Mouse (Mus musculus): Measurements from ENCODE around the gene Ackr2. TPM values are rescaled to one million over a fixed set of nuclear protein-coding genes. Genes with fewer than 3 reads are reported as not detected.

Gene Ackr2
- polyA plus RNA-seq, 1 experiment from 2014 or later: 0.35 TPM

DNA sequence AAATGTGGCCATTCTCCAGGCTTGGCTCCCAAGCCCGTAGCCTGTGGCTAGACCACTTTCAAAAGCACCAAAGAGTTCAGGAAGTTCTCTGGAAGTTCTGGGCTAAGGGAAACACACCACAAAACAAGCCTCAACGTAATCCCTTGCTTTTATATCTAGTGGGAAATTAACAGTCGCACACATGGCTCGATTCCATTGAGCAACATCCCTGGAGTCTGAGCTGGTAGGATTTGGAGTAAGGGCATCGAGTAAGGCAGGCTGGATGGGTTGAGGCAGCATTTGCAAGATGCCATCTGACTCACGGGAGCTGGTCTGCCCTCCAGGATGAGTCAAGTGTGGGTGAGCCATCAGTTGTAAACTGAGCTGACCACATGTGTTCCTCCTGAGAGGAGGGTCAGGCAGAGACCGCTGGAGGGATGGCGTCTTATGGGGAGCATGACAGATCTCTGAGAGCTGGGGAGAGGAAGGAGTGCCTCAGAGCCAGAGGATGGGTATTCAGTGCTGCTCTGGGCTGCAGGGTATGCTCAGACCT is 16.1 kb downstream of the Ackr2 start:
- Histone ChIP-seq H3K4me3 (ENCODE audit: low read depth, low read length) (no peak overlapping the region), H3K4me1 (replicated peaks; ENCODE audit: control insufficient read depth, insufficient read depth) (peaks cover 3% of the 10 kb centered on the region; the same call in 1 of the 2 replicates), H3K9me3 (ENCODE audit: control insufficient read depth, low read length) (no peaks in the 10 kb centered on the region), H3K4me2 (replicated peaks; ENCODE audit: low read depth) (no peak overlapping the region), H3K27me3 (ENCODE audit: control insufficient read depth, insufficient read depth, low read length) (no peaks in the 10 kb centered on the region), H3K27ac (replicated peaks) (no peak overlapping the region), H3K9ac (ENCODE audit: low read length) (no peak overlapping the region), H3K36me3 (ENCODE audit: control insufficient read depth, insufficient read depth, low read length) (no peaks in the 10 kb centered on the region)
- WGBS: 62% methylated on average over 8 of the region's 8 CpGs
- TF ChIP-seq EP300 (optimal IDR thresholded peaks at IDR 0.05) (no peak), CTCF (IDR thresholded peaks at IDR 0.05; ENCODE audit: low read depth) (no peak)
- no peak; the same call in 1 of the 2 replicates for ATAC-seq (ENCODE audit: low FRiP score, low TSS enrichment)
- no peak for DNase-seq (ENCODE audit: low spot score)

GRCm38 (mm10) chr9:121915056-121915455 is 16.9 kb downstream of the Ackr2 start:
- 92% methylated on average over 10 of the region's 10 CpGs for WGBS
- no peak overlapping the region for H3K4me3 ChIP-seq (ENCODE audit: low read depth, low read length)
- TF ChIP-seq CTCF (IDR thresholded peaks at IDR 0.05; ENCODE audit: low read depth) (no peak), EP300 (optimal IDR thresholded peaks at IDR 0.05) (no peak)
- no peaks in the 10 kb centered on the region for H3K36me3 ChIP-seq (ENCODE audit: control insufficient read depth, insufficient read depth, low read length)
- no peak overlapping the region for H3K9ac ChIP-seq (ENCODE audit: low read length)
- H3K27me3 ChIP-seq (ENCODE audit: control insufficient read depth, insufficient read depth, low read length): no peaks in the 10 kb centered on the region
- H3K27ac ChIP-seq (replicated peaks): no peak overlapping the region
- ATAC-seq (ENCODE audit: low FRiP score, low TSS enrichment) (no peak), DNase-seq (ENCODE audit: low spot score) (no peak)
- H3K4me2 ChIP-seq (replicated peaks; ENCODE audit: low read depth): no peak overlapping the region
- H3K9me3 ChIP-seq (ENCODE audit: control insufficient read depth, low read length): no peaks in the 10 kb centered on the region
- H3K4me1 ChIP-seq (replicated peaks; ENCODE audit: control insufficient read depth, insufficient read depth): peaks cover 3% of the 10 kb centered on the region; the same call in 1 of the 2 replicates

DNA sequence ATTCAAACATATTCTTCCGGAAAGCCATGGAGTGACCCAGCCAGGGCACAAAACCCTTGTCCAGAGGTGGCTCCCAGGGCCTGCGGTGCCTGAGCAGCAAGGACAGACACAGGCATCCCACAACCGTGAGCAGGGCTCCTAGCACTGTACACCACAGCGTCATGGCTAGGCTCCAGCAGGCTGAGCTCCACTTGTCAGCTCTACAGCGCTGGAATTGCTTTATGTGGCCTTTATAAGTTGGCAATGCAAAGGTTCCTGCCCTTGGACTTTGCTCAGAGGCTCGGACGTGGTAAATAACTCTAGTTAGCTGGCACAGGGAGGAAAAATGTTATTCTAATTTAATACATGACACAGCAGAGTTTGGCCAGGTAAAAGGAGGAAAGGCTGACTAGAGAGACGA is 17.9 kb downstream of the Ackr2 start, which contains the start of gene Cyp8b1:
Gene Cyp8b1, minus strand, starts transcription at position 204 of the 400 bp plus-strand sequence.
- peak; percentile 87 for ATAC-seq (ENCODE audit: low FRiP score, low TSS enrichment)

DNA sequence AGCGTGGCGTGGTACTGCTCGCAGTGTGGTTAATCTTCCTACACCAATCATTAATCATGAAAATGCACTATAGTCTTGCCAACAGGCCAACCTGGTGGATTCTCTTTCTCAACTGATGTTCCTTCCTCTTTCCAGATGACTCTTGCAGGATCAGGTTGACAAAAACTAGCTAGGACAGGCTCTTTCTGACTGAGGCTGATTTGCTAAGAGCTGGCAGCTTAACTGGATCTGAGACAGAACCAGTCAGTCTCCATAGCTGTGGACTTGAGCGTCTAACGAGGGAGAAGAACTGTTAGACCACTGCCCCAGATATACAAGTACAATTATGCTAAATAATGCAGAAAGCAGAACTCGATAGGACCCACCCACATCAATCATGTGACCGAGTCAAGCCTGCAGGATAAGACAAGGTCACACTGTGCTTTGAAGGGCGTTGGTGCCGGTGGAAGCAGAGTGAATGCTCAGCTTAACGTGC is 20.9 kb downstream of the Ackr2 start:
- H3K27me3 ChIP-seq (ENCODE audit: control insufficient read depth, insufficient read depth, low read length): no peaks in the 10 kb centered on the region
- DNase-seq (ENCODE audit: low spot score): no peak
- H3K4me3 ChIP-seq (ENCODE audit: low read depth, low read length): no peak overlapping the region
- 57% methylated on average over 10 of the region's 10 CpGs for WGBS
- H3K9me3 ChIP-seq (ENCODE audit: control insufficient read depth, low read length): no peaks in the 10 kb centered on the region
- no peak; the same call in 1 of the 2 replicates for ATAC-seq (ENCODE audit: low FRiP score, low TSS enrichment)
- H3K4me2 ChIP-seq (replicated peaks; ENCODE audit: low read depth): no peak overlapping the region
- peak overlapping the region; percentile 36 for H3K27ac ChIP-seq (replicated peaks)
- no peaks in the 10 kb centered on the region for H3K36me3 ChIP-seq (ENCODE audit: control insufficient read depth, insufficient read depth, low read length)
- peaks cover 3% of the 10 kb centered on the region; the same call in 1 of the 2 replicates for H3K4me1 ChIP-seq (replicated peaks; ENCODE audit: control insufficient read depth, insufficient read depth)
- no peak overlapping the region for H3K9ac ChIP-seq (ENCODE audit: low read length)
- TF ChIP-seq EP300 (optimal IDR thresholded peaks at IDR 0.05) (no peak), CTCF (IDR thresholded peaks at IDR 0.05; ENCODE audit: low read depth) (no peak)

More for the DNA sequence above, 17.9 kb downstream of the Ackr2 start, which contains the start of gene Cyp8b1:
- 0 out of 2 replicates have a peak within 1 kb of the TSS, but pooled peaks have one; percentile 40 for H3K27ac ChIP-seq (replicated peaks)
- WGBS: 50% methylated on average over 8 of the region's 8 CpGs
- peak; percentile 20; the same call in 1 of the 2 replicates for TF ChIP-seq CTCF (IDR thresholded peaks at IDR 0.05; ENCODE audit: low read depth)
- TF ChIP-seq EP300 (optimal IDR thresholded peaks at IDR 0.05): no peak
- H3K4me3 ChIP-seq (ENCODE audit: low read depth, low read length): no peak within 1 kb of the TSS
- H3K9ac ChIP-seq (ENCODE audit: low read length): no peak within 1 kb of the TSS
- H3K27me3 ChIP-seq (ENCODE audit: control insufficient read depth, insufficient read depth, low read length): no peaks in the 10 kb centered on the region
- H3K36me3 ChIP-seq (ENCODE audit: control insufficient read depth, insufficient read depth, low read length): no peaks in the 10 kb centered on the region
- H3K4me2 ChIP-seq (replicated peaks; ENCODE audit: low read depth): no peak within 1 kb of the TSS
- peaks cover 3% of the 10 kb centered on the region; the same call in 1 of the 2 replicates for H3K4me1 ChIP-seq (replicated peaks; ENCODE audit: control insufficient read depth, insufficient read depth)
- H3K9me3 ChIP-seq (ENCODE audit: control insufficient read depth, low read length): no peaks in the 10 kb centered on the region
- peak; percentile 70 for DNase-seq (ENCODE audit: low spot score)

- no peak overlapping the region for H3K4me2 ChIP-seq (replicated peaks; ENCODE audit: low read depth)
- no peak overlapping the region for H3K9ac ChIP-seq (ENCODE audit: low read length)
- no peak overlapping the region for H3K27ac ChIP-seq (replicated peaks)
- no peaks in the 10 kb centered on the region for H3K27me3 ChIP-seq (ENCODE audit: control insufficient read depth, insufficient read depth, low read length)
- 77% methylated on average over 8 of the region's 8 CpGs for WGBS
- TF ChIP-seq CTCF (IDR thresholded peaks at IDR 0.05; ENCODE audit: low read depth) (no peak), EP300 (optimal IDR thresholded peaks at IDR 0.05) (no peak)
- no peaks in the 10 kb centered on the region for H3K36me3 ChIP-seq (ENCODE audit: control insufficient read depth, insufficient read depth, low read length)
- no peak overlapping the region for H3K4me3 ChIP-seq (ENCODE audit: low read depth, low read length)
- no peaks in the 10 kb centered on the region for H3K9me3 ChIP-seq (ENCODE audit: control insufficient read depth, low read length)
- ATAC-seq (ENCODE audit: low FRiP score, low TSS enrichment) (no peak), DNase-seq (ENCODE audit: low spot score) (no peak)
- H3K4me1 ChIP-seq (replicated peaks; ENCODE audit: control insufficient read depth, insufficient read depth): no peaks in the 10 kb centered on the region
These were observed 25.3 kb downstream of the Ackr2 start for GRCm38 (mm10) chr9:121923443-121923842.

DNA sequence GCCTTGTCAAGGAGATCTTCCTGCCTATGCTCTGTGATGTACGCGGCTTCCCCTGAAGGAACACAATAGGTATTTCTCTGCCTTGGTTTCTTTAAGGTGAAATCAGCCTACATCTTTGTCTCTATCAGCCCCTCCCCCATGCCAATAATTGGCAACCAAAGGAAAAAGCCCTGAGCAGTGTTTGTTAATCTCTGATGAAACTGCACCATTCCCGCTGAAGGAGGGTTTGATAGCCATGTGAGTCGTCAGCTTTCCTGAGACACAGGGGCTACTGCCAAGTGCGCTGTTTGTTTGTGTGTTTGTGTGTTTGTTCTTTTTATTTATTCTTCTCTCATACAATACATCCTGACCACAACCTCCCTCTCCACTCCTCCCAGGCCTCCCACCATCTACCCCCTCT is 25.8 kb downstream of the Ackr2 start:
- H3K27me3 ChIP-seq (ENCODE audit: control insufficient read depth, insufficient read depth, low read length): no peaks in the 10 kb centered on the region
- WGBS: 71% methylated on average over 5 of the region's 5 CpGs
- no peaks in the 10 kb centered on the region for H3K9me3 ChIP-seq (ENCODE audit: control insufficient read depth, low read length)
- no peak overlapping the region for H3K9ac ChIP-seq (ENCODE audit: low read length)
- no peak overlapping the region for H3K4me3 ChIP-seq (ENCODE audit: low read depth, low read length)
- H3K4me1 ChIP-seq (replicated peaks; ENCODE audit: control insufficient read depth, insufficient read depth): no peaks in the 10 kb centered on the region
- DNase-seq (ENCODE audit: low spot score) (no peak), ATAC-seq (ENCODE audit: low FRiP score, low TSS enrichment) (no peak)
- no peak overlapping the region for H3K4me2 ChIP-seq (replicated peaks; ENCODE audit: low read depth)
- H3K27ac ChIP-seq (replicated peaks): no peak overlapping the region
- H3K36me3 ChIP-seq (ENCODE audit: control insufficient read depth, insufficient read depth, low read length): no peaks in the 10 kb centered on the region
- TF ChIP-seq EP300 (optimal IDR thresholded peaks at IDR 0.05): no peak
- TF ChIP-seq CTCF (IDR thresholded peaks at IDR 0.05; ENCODE audit: low read depth): no peak
